Mouse (Mus musculus): Measurements from ENCODE around the gene Arhgap22.

DNA sequence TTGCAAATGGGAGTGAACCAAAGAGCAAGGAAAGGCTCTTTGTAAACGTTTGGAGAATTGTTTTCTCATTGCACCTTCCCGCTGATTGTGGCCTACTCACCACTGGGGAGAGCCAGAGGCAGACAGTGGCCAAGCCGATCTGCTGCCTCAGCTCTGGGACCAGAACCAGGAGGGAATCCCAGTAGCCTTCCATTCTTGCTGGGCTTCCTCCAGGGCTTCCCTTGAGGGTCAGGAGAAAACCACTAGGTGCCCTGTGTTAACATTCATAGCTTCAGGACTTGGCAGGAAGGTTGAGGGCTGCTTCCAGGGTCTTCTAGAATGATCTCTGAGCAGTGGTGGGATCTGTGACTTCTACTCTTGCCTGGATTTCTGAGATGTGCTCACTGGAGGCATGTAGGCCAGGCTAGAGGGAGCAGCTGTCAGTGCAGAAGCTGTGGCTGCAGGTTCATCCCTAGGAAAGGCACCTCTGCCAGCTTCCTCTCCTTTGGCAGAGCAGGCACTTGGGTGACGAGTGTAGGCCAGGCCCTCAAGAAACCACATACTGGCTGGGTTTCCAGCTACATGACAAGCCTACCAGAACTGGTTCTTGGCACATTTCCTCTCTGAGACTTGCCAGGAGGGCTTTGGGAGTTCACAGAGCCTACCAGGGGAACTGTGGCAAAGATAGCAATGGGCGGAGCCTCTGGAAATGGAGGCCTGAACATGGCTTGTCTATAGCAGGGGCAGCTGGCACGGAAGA is 138.3 kb downstream of the Arhgap22 start:
- TF ChIP-seq CTCF (IDR thresholded peaks at IDR 0.05; ENCODE audit: borderline replicate concordance, insufficient read depth, low read length) (no peak), POLR2A (IDR thresholded peaks at IDR 0.05; ENCODE audit: low read depth, low read length) (no peak)
